Mouse (Mus musculus): ENCODE data around the gene Gm3383.
"Not testable (repeated sequence)": the region's sequence is repeated elsewhere in the genome, so short reads cannot be mapped to it uniquely, and the experiment has no call there.

Gene Gm3383

GRCm38 (mm10) chr14:5807882-5808281, at the start of gene Gm3383:
Gene Gm3383, minus strand, starts transcription at chr14:5807982.
- in situ Hi-C loops (cut with MboI, MseI), result not testable (repeated sequence)

- in situ Hi-C loops (cut with MboI, MseI), result loop anchor here (25.0 kb wide), 1 partner anchor 1194 kb away; the partner anchor contains the start of gene Gm3239
Measured at GRCm38 (mm10) chr14:5855911-5856310, 48.1 kb upstream of the Gm3383 start.

- in situ Hi-C loops (cut with MboI, MseI), result not testable (repeated sequence)
Measured at GRCm38 (mm10) chr14:5830229-5830628, 22.4 kb upstream of the Gm3383 start, which contains the start of gene Gm3424. Gene Gm3424, minus strand, starts transcription at chr14:5830329.

DNA sequence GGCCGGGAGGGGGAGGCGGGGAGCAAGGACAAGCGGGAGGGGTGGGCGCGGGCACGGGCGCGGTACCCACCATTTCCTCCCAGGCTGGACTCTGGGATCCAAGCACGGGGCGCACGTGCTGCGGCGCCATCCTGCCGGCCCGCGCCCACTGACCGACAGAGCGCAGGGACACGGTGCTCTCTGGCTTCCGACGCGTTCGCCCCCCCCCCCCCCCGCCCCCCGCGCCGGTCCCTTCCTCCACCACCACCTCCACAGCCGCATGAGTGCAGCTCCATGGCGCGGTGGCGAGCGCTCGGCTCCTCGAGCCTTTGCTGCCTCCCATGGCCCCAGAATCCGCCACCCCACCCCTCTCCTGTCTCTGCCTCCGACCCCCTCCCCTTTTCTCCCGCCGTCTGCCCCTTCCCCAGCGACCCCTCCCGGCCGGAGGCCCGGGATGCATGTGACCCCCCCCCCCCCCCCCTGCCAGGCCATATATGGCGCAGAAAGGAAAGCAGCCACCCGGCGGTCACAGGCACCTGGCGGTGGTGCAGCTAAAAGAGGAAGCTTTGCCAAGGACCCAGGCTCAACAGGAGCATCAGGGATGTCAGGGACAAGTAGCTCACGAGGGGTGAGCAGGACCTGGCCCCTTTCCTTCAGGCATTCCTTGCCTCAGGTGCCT, 5.0 kb upstream of the Gm3383 start:
- in situ Hi-C loops (cut with MboI, MseI), result not testable (repeated sequence)

GRCm38 (mm10) chr14:5741477-5741876, 66.3 kb downstream of the Gm3383 start, which contains the start of gene Gm3373:
Gene Gm3373, minus strand, starts transcription at chr14:5741577.
- in situ Hi-C loops (cut with MboI, MseI), result loop anchor here (10.0 to 25.0 kb wide), 2 partner anchors 354 to 1637 kb away; partner anchors contain the start of gene Gm3500

- in situ Hi-C loops (cut with MboI, MseI), result not testable (repeated sequence)
Measured at GRCm38 (mm10) chr14:5687357-5687756, 120.4 kb downstream of the Gm3383 start, which contains the start of gene Gm9603. Gene Gm9603, minus strand, starts transcription at chr14:5687457.

- in situ Hi-C loops (cut with MboI, MseI), result not testable (repeated sequence)
Measured at GRCm38 (mm10) chr14:5632928-5633327, 174.9 kb downstream of the Gm3383 start, which contains the start of gene Gm8265. Gene Gm8265, minus strand, starts transcription at chr14:5633028.

Measured in T-helper 1 cell (primary cell).